Mouse (Mus musculus): ENCODE data around the gene Ptprf. TPM values are rescaled to one million over a fixed set of nuclear protein-coding genes. Genes with fewer than 3 reads are reported as not detected.

Gene Ptprf
- polyA plus RNA-seq, 1 experiment, result 194 TPM

DNA sequence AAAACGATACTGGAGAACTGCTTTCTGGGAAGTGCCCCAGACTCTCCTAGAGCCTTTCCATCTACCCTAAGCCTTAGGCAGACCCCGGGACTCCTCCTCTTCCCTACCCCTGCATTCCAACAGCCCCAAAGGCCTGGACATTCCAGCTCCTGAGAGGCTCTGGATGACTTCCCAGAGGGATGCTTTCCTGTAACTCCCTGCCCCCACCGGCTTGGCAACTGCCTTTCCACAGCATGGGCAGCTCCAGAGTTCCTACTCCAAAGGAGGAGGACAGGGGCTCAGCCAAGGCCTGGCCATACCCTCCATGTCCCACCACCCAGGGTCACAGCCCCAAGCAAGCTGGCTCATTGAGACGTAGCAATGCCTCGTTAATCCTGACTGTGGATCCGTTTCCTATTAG, 21.2 kb downstream of the Ptprf start:
- H3K36me3 ChIP-seq (ENCODE audit: control insufficient read depth, insufficient read depth, low read length, poor library complexity, severe bottlenecking), result peaks cover 14% of the 10 kb centered on the region; the same call in 1 of the 2 replicates
- H3K4me1 ChIP-seq (ENCODE audit: control insufficient read depth, insufficient read depth, low read length), result peaks cover 21% of the 10 kb centered on the region
- H3K9ac ChIP-seq (ENCODE audit: low read depth, poor library complexity, severe bottlenecking), result no peak overlapping the region
- H3K9me3 ChIP-seq (replicated peaks; ENCODE audit: control insufficient read depth, insufficient read depth, low read length, poor library complexity, severe bottlenecking), result no peaks in the 10 kb centered on the region
- H3K27me3 ChIP-seq (ENCODE audit: control insufficient read depth, insufficient read depth, low read length, poor library complexity, severe bottlenecking), result no peaks in the 10 kb centered on the region
- no peak for TF ChIP-seq CTCF (IDR thresholded peaks at IDR 0.05; ENCODE audit: low read depth, low read length)
- TF ChIP-seq POLR2A (IDR thresholded peaks at IDR 0.05; ENCODE audit: insufficient read depth, low read length), result no peak
- TF ChIP-seq EP300 (IDR thresholded peaks at IDR 0.05; ENCODE audit: insufficient read depth, low read depth, low read length), result no peak
- H3K27ac ChIP-seq (ENCODE audit: insufficient read depth, low read length), result peak overlapping the region; percentile 10; the same call in 1 of the 2 replicates
- H3K4me3 ChIP-seq (ENCODE audit: low read depth, low read length), result no peak overlapping the region

DNA sequence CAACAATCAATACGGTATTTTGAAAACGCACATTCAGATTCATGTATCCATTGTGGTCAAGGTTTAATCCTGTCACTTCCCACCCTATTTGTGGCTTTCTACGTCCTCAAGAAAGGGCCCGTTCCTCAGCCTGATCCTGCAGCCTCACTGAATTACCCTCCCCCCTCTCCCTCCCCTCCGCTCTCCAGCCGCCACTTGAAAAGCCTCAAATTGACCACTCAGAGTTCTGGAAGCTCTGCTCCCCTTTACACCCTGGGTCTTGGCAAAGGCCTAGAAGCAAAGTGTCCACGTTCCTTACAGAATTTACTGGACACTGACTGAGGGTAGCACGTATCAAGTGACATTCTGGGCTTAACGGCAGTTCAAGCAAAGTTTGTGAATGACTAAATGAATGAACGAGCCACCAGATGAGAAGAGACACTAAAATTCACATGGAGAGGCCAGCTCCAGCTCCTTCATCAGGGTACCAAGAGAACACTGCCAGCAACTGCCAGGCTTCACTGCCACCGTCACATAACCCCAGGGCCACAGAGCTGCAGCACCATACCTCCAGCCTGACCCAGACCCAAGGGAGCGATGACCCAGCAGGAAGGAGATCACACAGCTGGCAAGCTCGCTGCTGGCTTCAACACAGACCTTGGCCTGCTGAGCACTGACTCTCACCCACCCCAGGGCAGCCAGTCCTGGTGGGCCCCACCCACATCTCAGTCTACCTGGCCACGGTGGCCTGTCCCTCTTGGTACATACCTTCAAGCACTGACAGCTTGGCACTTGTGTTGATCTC, 22.6 kb downstream of the Ptprf start:
- no peaks in the 10 kb centered on the region for H3K27me3 ChIP-seq (ENCODE audit: control insufficient read depth, insufficient read depth, low read length, poor library complexity, severe bottlenecking)
- H3K9ac ChIP-seq (ENCODE audit: low read depth, poor library complexity, severe bottlenecking), result no peak overlapping the region
- H3K9me3 ChIP-seq (replicated peaks; ENCODE audit: control insufficient read depth, insufficient read depth, low read length, poor library complexity, severe bottlenecking), result no peaks in the 10 kb centered on the region
- peaks cover 14% of the 10 kb centered on the region; the same call in 1 of the 2 replicates for H3K36me3 ChIP-seq (ENCODE audit: control insufficient read depth, insufficient read depth, low read length, poor library complexity, severe bottlenecking)
- H3K27ac ChIP-seq (ENCODE audit: insufficient read depth, low read length), result no peak overlapping the region
- TF ChIP-seq POLR2A (IDR thresholded peaks at IDR 0.05; ENCODE audit: insufficient read depth, low read length), result no peak
- no peak for TF ChIP-seq CTCF (IDR thresholded peaks at IDR 0.05; ENCODE audit: low read depth, low read length)
- TF ChIP-seq EP300 (IDR thresholded peaks at IDR 0.05; ENCODE audit: insufficient read depth, low read depth, low read length), result no peak
- no peak overlapping the region for H3K4me3 ChIP-seq (ENCODE audit: low read depth, low read length)
- H3K4me1 ChIP-seq (ENCODE audit: control insufficient read depth, insufficient read depth, low read length), result peaks cover 17% of the 10 kb centered on the region

DNA sequence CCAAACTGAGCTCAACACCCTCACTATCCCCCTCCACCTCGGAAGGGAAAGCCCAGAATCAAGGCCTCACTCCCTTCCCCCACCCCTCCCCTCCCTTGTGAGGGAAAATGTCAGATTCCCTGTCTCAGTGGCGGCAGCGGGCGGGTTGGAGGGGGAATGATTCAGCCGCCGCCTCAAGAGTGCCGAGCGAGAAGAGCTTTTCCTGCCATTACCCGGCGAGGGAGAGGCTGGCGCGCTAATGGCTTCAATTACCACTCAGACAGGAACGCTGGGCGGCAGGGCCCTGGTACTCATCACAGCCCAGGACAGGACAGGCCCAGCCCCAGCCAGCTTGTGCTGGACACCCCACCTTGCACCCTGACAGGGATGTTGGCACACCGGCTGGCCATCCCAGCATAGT, 25.6 kb downstream of the Ptprf start:
- Histone ChIP-seq H3K9me3 (replicated peaks; ENCODE audit: control insufficient read depth, insufficient read depth, low read length, poor library complexity, severe bottlenecking) (no peaks in the 10 kb centered on the region), H3K9ac (ENCODE audit: low read depth, poor library complexity, severe bottlenecking) (no peak overlapping the region), H3K27ac (ENCODE audit: insufficient read depth, low read length) (no peak overlapping the region), H3K36me3 (ENCODE audit: control insufficient read depth, insufficient read depth, low read length, poor library complexity, severe bottlenecking) (peaks cover 12% of the 10 kb centered on the region; the same call in 1 of the 2 replicates), H3K4me1 (ENCODE audit: control insufficient read depth, insufficient read depth, low read length) (peaks cover 18% of the 10 kb centered on the region), H3K4me3 (ENCODE audit: low read depth, low read length) (no peak overlapping the region), H3K27me3 (ENCODE audit: control insufficient read depth, insufficient read depth, low read length, poor library complexity, severe bottlenecking) (no peaks in the 10 kb centered on the region)
- TF ChIP-seq CTCF (IDR thresholded peaks at IDR 0.05; ENCODE audit: low read depth, low read length) (no peak), POLR2A (IDR thresholded peaks at IDR 0.05; ENCODE audit: insufficient read depth, low read length) (no peak), EP300 (IDR thresholded peaks at IDR 0.05; ENCODE audit: insufficient read depth, low read depth, low read length) (no peak)

DNA sequence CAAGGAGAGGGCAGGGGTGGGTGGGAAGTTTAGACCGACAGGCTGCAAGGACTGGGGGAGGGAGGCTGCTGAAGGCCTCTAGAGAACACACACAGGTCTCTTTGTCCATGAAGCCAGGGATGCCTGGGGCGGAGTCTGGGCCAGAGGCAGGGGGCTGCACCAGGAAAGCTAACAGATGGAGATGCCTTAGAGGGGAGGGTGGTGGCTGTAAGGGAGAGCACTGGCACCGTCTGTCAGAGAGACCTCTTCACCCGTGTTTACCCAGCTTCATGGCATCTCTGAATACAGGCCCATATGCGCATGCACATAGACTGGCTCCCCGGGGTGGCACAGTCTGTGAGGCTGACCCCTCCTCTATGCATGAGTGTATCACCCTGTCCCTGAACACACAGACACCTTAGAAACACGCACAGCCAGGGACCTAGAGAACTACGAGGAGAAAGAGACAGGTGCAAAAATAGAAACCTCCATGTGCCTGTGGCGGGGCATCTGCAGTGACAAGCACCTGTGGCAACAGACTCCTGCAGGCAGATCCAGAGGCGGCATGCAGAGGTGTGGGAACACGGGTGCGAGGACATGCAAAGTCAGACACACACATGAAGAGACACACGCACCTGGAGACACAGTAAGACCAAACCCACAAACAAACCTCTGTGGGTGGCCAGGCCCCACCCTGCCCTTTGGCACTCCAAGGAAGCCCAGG, 29.3 kb downstream of the Ptprf start:
- Histone ChIP-seq H3K27ac (ENCODE audit: insufficient read depth, low read length) (peak overlapping the region; percentile 8), H3K4me1 (ENCODE audit: control insufficient read depth, insufficient read depth, low read length) (peaks cover 13% of the 10 kb centered on the region), H3K9ac (ENCODE audit: low read depth, poor library complexity, severe bottlenecking) (no peak overlapping the region), H3K4me3 (ENCODE audit: low read depth, low read length) (no peak overlapping the region), H3K36me3 (ENCODE audit: control insufficient read depth, insufficient read depth, low read length, poor library complexity, severe bottlenecking) (peaks cover 8% of the 10 kb centered on the region; the same call in 1 of the 2 replicates), H3K27me3 (ENCODE audit: control insufficient read depth, insufficient read depth, low read length, poor library complexity, severe bottlenecking) (no peaks in the 10 kb centered on the region), H3K9me3 (replicated peaks; ENCODE audit: control insufficient read depth, insufficient read depth, low read length, poor library complexity, severe bottlenecking) (no peaks in the 10 kb centered on the region)
- TF ChIP-seq CTCF (IDR thresholded peaks at IDR 0.05; ENCODE audit: low read depth, low read length) (no peak), POLR2A (IDR thresholded peaks at IDR 0.05; ENCODE audit: insufficient read depth, low read length) (no peak), EP300 (IDR thresholded peaks at IDR 0.05; ENCODE audit: insufficient read depth, low read depth, low read length) (peak; percentile 59; the same call in 1 of the 2 replicates)

DNA sequence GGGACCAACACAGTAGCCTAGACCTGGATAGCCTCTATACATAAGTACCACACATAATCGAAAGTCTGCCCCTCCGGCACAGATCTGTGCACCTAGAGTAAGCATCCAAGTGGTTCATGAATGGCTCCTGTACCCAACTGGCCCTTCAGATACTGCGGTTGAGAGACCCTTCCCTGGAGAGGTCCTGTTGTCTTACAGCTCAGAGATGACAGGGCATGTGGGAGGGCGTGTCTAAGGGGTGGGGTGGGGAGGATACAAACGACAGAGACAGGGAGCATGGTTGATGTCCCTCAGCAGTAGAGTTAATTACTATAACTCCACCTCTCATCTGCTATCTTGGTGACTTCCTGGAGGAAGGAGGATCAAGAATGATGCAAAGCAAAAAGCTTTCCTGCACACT, 29.9 kb downstream of the Ptprf start:
- H3K27me3 ChIP-seq (ENCODE audit: control insufficient read depth, insufficient read depth, low read length, poor library complexity, severe bottlenecking), result no peaks in the 10 kb centered on the region
- H3K36me3 ChIP-seq (ENCODE audit: control insufficient read depth, insufficient read depth, low read length, poor library complexity, severe bottlenecking), result peaks cover 15% of the 10 kb centered on the region; the same call in 1 of the 2 replicates
- peak overlapping the region; percentile 40 for H3K27ac ChIP-seq (ENCODE audit: insufficient read depth, low read length)
- TF ChIP-seq POLR2A (IDR thresholded peaks at IDR 0.05; ENCODE audit: insufficient read depth, low read length) (no peak), EP300 (IDR thresholded peaks at IDR 0.05; ENCODE audit: insufficient read depth, low read depth, low read length) (no peak)
- H3K4me1 ChIP-seq (ENCODE audit: control insufficient read depth, insufficient read depth, low read length), result peaks cover 13% of the 10 kb centered on the region
- H3K9me3 ChIP-seq (replicated peaks; ENCODE audit: control insufficient read depth, insufficient read depth, low read length, poor library complexity, severe bottlenecking), result no peaks in the 10 kb centered on the region
- peak overlapping the region; percentile 70 for H3K4me3 ChIP-seq (ENCODE audit: low read depth, low read length)
- no peak overlapping the region for H3K9ac ChIP-seq (ENCODE audit: low read depth, poor library complexity, severe bottlenecking)

Data from ES-Bruce4 (cell line).